Mouse (Mus musculus) midbrain, embryonic 11.5 days (tissue): ENCODE measurements around the gene Slc16a9. TPM values are rescaled to one million over a fixed set of nuclear protein-coding genes. Genes with fewer than 3 reads are reported as not detected.

Experiments used
- polyA plus RNA-seq: library from polyadenylated mRNA; unstranded; fragments of >200 nt; fragmentation: Nextera tagmentation; extraction: Ambion mirVana; gene quantifications from 2 replicates; pipeline ENCODE4 v1.2.1, GENCODE M21; 2014

Slc16a9 gene
- polyA plus RNA-seq, 1 experiment from 2014 or later = 0.29 TPM

Other genes with a start within 250 kb of the Slc16a9 start
- gene Ccdc6, start 148.0 kb upstream of the Slc16a9 start, polyA plus RNA-seq = 22.3 and 23.5 TPM in 2 replicates
- 0.65 TPM in 1 of 2 replicates, not detected in the other for gene Mrln, start 40.4 kb upstream of the Slc16a9 start, polyA plus RNA-seq
- gene Fam13c, start 195.4 kb downstream of the Slc16a9 start, polyA plus RNA-seq = 18.6 and 19.3 TPM in 2 replicates